ENCODE assay signal across 30 mouse cellular contexts in the genomic region with DNA sequence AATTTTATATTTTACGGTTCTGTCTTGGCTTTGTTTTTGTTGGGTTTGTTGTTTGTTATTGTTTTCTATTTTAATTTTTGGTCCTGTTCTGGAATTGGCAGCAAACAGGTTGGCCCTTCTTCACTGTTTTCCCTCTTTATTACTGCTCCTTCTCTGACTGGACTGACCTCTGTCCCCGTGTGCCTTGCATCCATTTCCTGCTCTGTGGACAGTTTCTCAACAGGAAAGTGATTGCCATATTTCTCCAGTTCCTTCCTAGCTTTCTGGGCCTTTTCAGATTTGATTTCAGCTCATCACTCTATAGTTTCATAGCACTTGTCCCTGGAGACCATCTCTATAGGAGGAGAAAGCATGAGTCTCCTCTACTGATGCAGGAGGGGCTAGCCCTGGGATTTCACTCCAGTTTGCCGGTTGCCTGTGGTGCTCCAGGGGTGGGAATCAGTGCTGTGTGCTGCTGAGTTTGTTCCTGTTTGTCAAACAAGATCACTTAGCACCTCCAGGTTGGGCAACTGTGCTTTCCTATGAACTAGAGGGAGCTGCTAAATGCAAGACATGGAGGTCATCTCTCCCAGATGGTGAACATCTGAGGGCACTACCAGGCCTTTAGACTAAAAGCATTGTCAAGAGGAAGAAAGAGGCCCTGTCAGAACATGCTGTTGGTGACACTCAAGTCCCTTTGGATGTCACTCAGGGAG. TPM values are rescaled to one million over a fixed set of nuclear protein-coding genes. Genes with fewer than 3 reads are reported as not detected.
DNase-seq lines count a peak whose midpoint lies in the region; ATAC-seq and TF ChIP-seq lines count a peak whose summit lies in the region.
"Had no signal": no experiment of that assay in that cellular context is flagged by ENCODE, and none has a peak within 500 bp of the region (broad histone marks: within the 10 kb centered on the region; RNA-seq: fewer than 3 reads in every experiment).

No protein-coding gene starts in this region.

- H3K9ac ChIP-seq in liver, postnatal 0 days (replicated peaks), result no peak overlapping the region
- no peak overlapping the region for H3K9ac ChIP-seq in liver, embryonic 11.5 days (ENCODE audit: low read depth, low read length)
- H3K9ac ChIP-seq in lung, postnatal 0 days (replicated peaks; ENCODE audit: low read depth), result no peak overlapping the region
- H3K9ac ChIP-seq: embryonic facial prominence, embryonic 13.5 days; hindbrain, embryonic 14.5 days; limb, embryonic 13.5 days; liver, embryonic 14.5 days; midbrain, embryonic 15.5 days; neural tube, embryonic 15.5 days had no signal

- no peak overlapping the region for H3K4me3 ChIP-seq in kidney, adult 2 months (ENCODE audit: insufficient read depth, low read depth, low read length)
- H3K4me3 ChIP-seq in liver, postnatal 0 days (ENCODE audit: low read depth, low read length), result no peak overlapping the region
- H3K4me3 ChIP-seq in liver, embryonic 11.5 days (ENCODE audit: low read depth, low read length), result no peak overlapping the region
- H3K4me3 ChIP-seq in lung, postnatal 0 days (ENCODE audit: low read depth, low read length), result no peak overlapping the region
- H3K4me3 ChIP-seq in thymus, adult 2 months (ENCODE audit: control insufficient read depth, insufficient read depth, low read length), result no peak overlapping the region
- H3K4me3 ChIP-seq: embryonic facial prominence, embryonic 13.5 days; forebrain, embryonic 10.5 days; layer of hippocampus, adult 2 months; left cerebral cortex, adult 2 months; limb, embryonic 13.5 days; midbrain, embryonic 10.5 days; midbrain, embryonic 15.5 days; neural tube, embryonic 15.5 days had no signal

- no peak for ATAC-seq in liver, postnatal 0 days
- ATAC-seq in liver, embryonic 11.5 days (replicated peaks; ENCODE audit: low FRiP score), result no peak
- peak; percentile 63 for ATAC-seq in lung, postnatal 0 days
- ATAC-seq: forebrain, embryonic 16.5 days; intestine, postnatal 0 days; midbrain, embryonic 15.5 days; Patski had no signal

- no peaks in the 10 kb centered on the region for H3K36me3 ChIP-seq in kidney, adult 2 months (ENCODE audit: control insufficient read depth, insufficient read depth, low read length)
- H3K36me3 ChIP-seq in liver, postnatal 0 days (replicated peaks; ENCODE audit: insufficient read depth, low read length), result no peaks in the 10 kb centered on the region
- no peaks in the 10 kb centered on the region for H3K36me3 ChIP-seq in liver, embryonic 11.5 days (ENCODE audit: control insufficient read depth, insufficient read depth, low read length)
- H3K36me3 ChIP-seq in lung, postnatal 0 days (ENCODE audit: insufficient read depth, low read length), result no peaks in the 10 kb centered on the region
- no peaks in the 10 kb centered on the region for H3K36me3 ChIP-seq in thymus, adult 2 months (ENCODE audit: control insufficient read depth, insufficient read depth, low read length)
- H3K36me3 ChIP-seq: embryonic facial prominence, embryonic 13.5 days; limb, embryonic 13.5 days; midbrain, embryonic 10.5 days; midbrain, embryonic 15.5 days; neural tube, embryonic 15.5 days had no signal

- no peaks in the 10 kb centered on the region for H3K27me3 ChIP-seq in kidney, adult 2 months (replicated peaks; ENCODE audit: control insufficient read depth, insufficient read depth, low read length)
- no peaks in the 10 kb centered on the region for H3K27me3 ChIP-seq in liver, postnatal 0 days (ENCODE audit: insufficient read depth, low read length)
- H3K27me3 ChIP-seq in liver, embryonic 11.5 days (replicated peaks; ENCODE audit: control insufficient read depth, insufficient read depth, low read length), result no peaks in the 10 kb centered on the region
- no peaks in the 10 kb centered on the region for H3K27me3 ChIP-seq in lung, postnatal 0 days (replicated peaks; ENCODE audit: insufficient read depth, low read length)
- no peaks in the 10 kb centered on the region for H3K27me3 ChIP-seq in thymus, adult 2 months (ENCODE audit: control insufficient read depth, insufficient read depth, low read length)
- H3K27me3 ChIP-seq: embryonic facial prominence, embryonic 13.5 days; limb, embryonic 13.5 days; midbrain, embryonic 15.5 days; neural tube, embryonic 15.5 days; Patski had no signal

- 52% methylated on average over 3 of the region's 3 CpGs for WGBS in kidney, adult 2 months
- WGBS in liver, postnatal 0 days (ENCODE audit: insufficient replicate concordance), result 42% methylated on average over 3 of the region's 3 CpGs
- 57% methylated on average over 3 of the region's 3 CpGs for WGBS in liver, embryonic 11.5 days
- WGBS in lung, postnatal 0 days, result 37% methylated on average over 3 of the region's 3 CpGs
- WGBS in thymus, adult 2 months, result 65% methylated on average over 3 of the region's 3 CpGs

- peaks cover 8% of the 10 kb centered on the region for H3K4me1 ChIP-seq in kidney, adult 2 months (ENCODE audit: control insufficient read depth, insufficient read depth, low read length)
- peaks cover 12% of the 10 kb centered on the region for H3K4me1 ChIP-seq in liver, postnatal 0 days (ENCODE audit: insufficient read depth)
- no peaks in the 10 kb centered on the region for H3K4me1 ChIP-seq in liver, embryonic 11.5 days (replicated peaks; ENCODE audit: control insufficient read depth, insufficient read depth, low read length)
- no peaks in the 10 kb centered on the region; the same call in 1 of the 2 replicates for H3K4me1 ChIP-seq in lung, postnatal 0 days (ENCODE audit: insufficient read depth, low read depth, low read length)
- H3K4me1 ChIP-seq in thymus, adult 2 months (replicated peaks; ENCODE audit: control insufficient read depth, insufficient read depth, low read length), result no peaks in the 10 kb centered on the region
- H3K4me1 ChIP-seq: embryonic facial prominence, embryonic 13.5 days; midbrain, embryonic 15.5 days; neural tube, embryonic 15.5 days had no signal

- peak; percentile 45 for DNase-seq in kidney, adult 2 months
- DNase-seq in kidney, postnatal 14 days, result no peak
- DNase-seq in liver, postnatal 0 days, result no peak
- DNase-seq in liver, embryonic 11.5 days (ENCODE audit: low spot score), result no peak
- DNase-seq in lung, postnatal 0 days (ENCODE audit: low spot score), result peak; percentile 76
- peak; percentile 43 to 64 for DNase-seq in lung, postnatal 4 days
- DNase-seq in thymus, adult 2 months, result no peak
- DNase-seq in spleen, postnatal 4 days (ENCODE audit: low spot score in 2 of 2), result no peak
- DNase-seq: adrenal gland, postnatal 25 days; cerebellum, adult 11-12 months; cerebellum, adult 9-11 months; embryo, embryonic 11 days; kidney, postnatal 25 days; retina, postnatal 1 day; right cerebral cortex, postnatal 14 days; thymus, postnatal 25 days had no signal

- TF ChIP-seq EP300 in liver, postnatal 0 days (IDR thresholded peaks at IDR 0.05; ENCODE audit: low read depth), result no peak
- peak; percentile 27 for TF ChIP-seq EP300 in lung, postnatal 0 days (IDR thresholded peaks at IDR 0.05)

- H3K27ac ChIP-seq in kidney, adult 2 months (ENCODE audit: insufficient read depth, low read depth, low read length), result peak overlapping the region; percentile 0; the same call in 1 of the 2 replicates
- H3K27ac ChIP-seq in liver, postnatal 0 days (ENCODE audit: low read depth), result peak overlapping the region; percentile 48; the same call in 1 of the 2 replicates
- H3K27ac ChIP-seq in liver, embryonic 11.5 days (ENCODE audit: low read depth, low read length), result no peak overlapping the region
- peak overlapping the region; percentile 74 for H3K27ac ChIP-seq in lung, postnatal 0 days (ENCODE audit: low read length)
- no peak overlapping the region for H3K27ac ChIP-seq in thymus, adult 2 months (ENCODE audit: control insufficient read depth, insufficient read depth, low read length)
- H3K27ac ChIP-seq: embryonic facial prominence, embryonic 13.5 days; forebrain, embryonic 10.5 days; hindbrain, embryonic 14.5 days; layer of hippocampus, adult 2 months; left cerebral cortex, adult 2 months; limb, embryonic 13.5 days; liver, embryonic 14.5 days; midbrain, embryonic 10.5 days; midbrain, embryonic 15.5 days; neural tube, embryonic 15.5 days had no signal

- TF ChIP-seq POLR2A in kidney, adult 2 months (IDR thresholded peaks at IDR 0.05; ENCODE audit: low read depth, low read length), result no peak
- TF ChIP-seq POLR2A in thymus, adult 2 months (IDR thresholded peaks at IDR 0.05; ENCODE audit: control insufficient read depth, extremely low read depth, insufficient read depth, low read length, poor library complexity), result no peak

- H3K9me3 ChIP-seq in liver, postnatal 0 days (ENCODE audit: low read length), result no peaks in the 10 kb centered on the region
- no peaks in the 10 kb centered on the region for H3K9me3 ChIP-seq in liver, embryonic 11.5 days (ENCODE audit: control insufficient read depth, low read length)
- H3K9me3 ChIP-seq in lung, postnatal 0 days (ENCODE audit: low read length), result no peaks in the 10 kb centered on the region
- H3K9me3 ChIP-seq: embryonic facial prominence, embryonic 13.5 days; forebrain, embryonic 10.5 days; limb, embryonic 13.5 days; midbrain, embryonic 10.5 days; midbrain, embryonic 15.5 days; neural tube, embryonic 15.5 days had no signal

- TF ChIP-seq CTCF in kidney, adult 2 months (conservative IDR thresholded peaks at IDR 0.05; ENCODE audit: insufficient read depth, insufficient read length, low read depth, low read length), result no peak
- TF ChIP-seq CTCF in liver, postnatal 0 days (IDR thresholded peaks at IDR 0.05; ENCODE audit: low read depth), result no peak
- no peak for TF ChIP-seq CTCF in lung, postnatal 0 days (IDR thresholded peaks at IDR 0.05)
- TF ChIP-seq CTCF in thymus, adult 2 months (IDR thresholded peaks at IDR 0.05; ENCODE audit: borderline replicate concordance, control insufficient read depth, extremely low read depth, insufficient read depth, low read length, poor library complexity), result no peak

- no peak overlapping the region for H3K4me2 ChIP-seq in liver, postnatal 0 days (ENCODE audit: low read depth, low read length)
- H3K4me2 ChIP-seq in liver, embryonic 11.5 days, result no peak overlapping the region
- no peak overlapping the region for H3K4me2 ChIP-seq in lung, postnatal 0 days (replicated peaks; ENCODE audit: low read depth, low read length)
- H3K4me2 ChIP-seq: embryonic facial prominence, embryonic 13.5 days; heart, embryonic 11.5 days; hindbrain, embryonic 14.5 days; limb, embryonic 13.5 days; midbrain, embryonic 15.5 days; neural tube, embryonic 15.5 days had no signal

RNA-seq across cellular contexts. Expression of a gene that starts 34.6 kb away (rescaled TPM):
- 18.6 and 22.8 TPM in 2 replicates for polyA plus RNA-seq in kidney, adult 2 months (2012; rRNA removed)
- polyA plus RNA-seq in liver, postnatal 0 days (2015; fragmentation: Nextera tagmentation; extraction: Ambion mirVana), result 0.69 and 0.96 TPM in 2 replicates
- polyA plus RNA-seq in liver, embryonic 11.5 days (2014; fragmentation: Nextera tagmentation; extraction: Ambion mirVana), result 2.8 and 3.5 TPM in 2 replicates
- polyA plus RNA-seq in lung, postnatal 0 days (2015; fragmentation: Nextera tagmentation; extraction: Ambion mirVana), result 8.8 and 10.6 TPM in 2 replicates
- polyA plus RNA-seq in thymus, adult 2 months (2012; rRNA removed), result 3.0 and 4.0 TPM in 2 replicates

RNA-seq across cellular contexts. Expression of a gene that starts 42.7 kb away (rescaled TPM):
- polyA plus RNA-seq in kidney, adult 2 months (2012; rRNA removed), result 0.28 and 0.31 TPM in 2 replicates
- 0.20 and 0.23 TPM in 2 replicates for polyA plus RNA-seq in liver, postnatal 0 days (2015; fragmentation: Nextera tagmentation; extraction: Ambion mirVana)
- 0.47 and 0.62 TPM in 2 replicates for polyA plus RNA-seq in liver, embryonic 11.5 days (2014; fragmentation: Nextera tagmentation; extraction: Ambion mirVana)
- 1.1 and 1.6 TPM in 2 replicates for polyA plus RNA-seq in lung, postnatal 0 days (2015; fragmentation: Nextera tagmentation; extraction: Ambion mirVana)
- polyA plus RNA-seq in thymus, adult 2 months (2012; rRNA removed), result 0.09 and 0.11 TPM in 2 replicates

Comparison
In these comparisons a context has a peak if more than half of its experiments do, and no peak if none do; other contexts are left out.
1. DNase-seq: peak in kidney, adult 2 months (single experiment), lung, postnatal 0 days (single experiment) and lung, postnatal 4 days (2 of 2); none in kidney, postnatal 14 days (single experiment), liver, postnatal 0 days (single experiment), liver, embryonic 11.5 days (single experiment), thymus, adult 2 months (single experiment) and spleen, postnatal 4 days (0 of 2).
2. H3K27ac ChIP-seq: peak in kidney, adult 2 months (single experiment), liver, postnatal 0 days (single experiment) and lung, postnatal 0 days (single experiment); none in liver, embryonic 11.5 days (single experiment) and thymus, adult 2 months (single experiment).